Mouse (Mus musculus) hindbrain, embryonic 11.5 days (tissue): ENCODE results near the gene Kpna6. TPM values are rescaled to one million over a fixed set of nuclear protein-coding genes. Genes with fewer than 3 reads are reported as not detected.

Experiments used
- ATAC-seq: fragments of 200-750 bp; cut with Nextera tagmentation; 2 replicates; pipeline ENCODE4 v1.8.0; 2017; ENCODE audit warnings: mild to moderate bottlenecking, moderate TSS enrichment, moderate library complexity; ENCODE audit not compliant: low FRiP score
- DNase-seq: peaks from one replicate; pipeline ENCODE4 v3.0.0-alpha.2; 2015; ENCODE audit warnings: low spot score
- H3K27ac ChIP-seq: fragments of 300-500 bp; sonication (generic); 2 replicates; pipeline ENCODE4 v1.5.1; 2014; ENCODE audit warnings: mild to moderate bottlenecking, low read depth, low read length
- H3K27me3 ChIP-seq: fragments of 300-500 bp; sonication (generic); 2 replicates; pipeline ENCODE4 v1.6.1; 2014; ENCODE audit warnings: mild to moderate bottlenecking, low read length, moderate library complexity, mixed read lengths; ENCODE audit not compliant: control insufficient read depth, insufficient read depth
- H3K36me3 ChIP-seq: fragments of 300-500 bp; sonication (generic); 2 replicates; pipeline ENCODE4 v1.6.1; 2014; ENCODE audit warnings: mild to moderate bottlenecking, low read length, moderate library complexity, mixed read lengths; ENCODE audit not compliant: control insufficient read depth, insufficient read depth
- H3K4me1 ChIP-seq: fragments of 300-500 bp; sonication (generic); replicated peaks from 2 replicates; pipeline ENCODE4 v1.6.1; 2014; ENCODE audit warnings: low read length, mixed read lengths; ENCODE audit not compliant: control insufficient read depth, insufficient read depth
- H3K4me2 ChIP-seq: fragments of 300-500 bp; sonication (generic); replicated peaks from 2 replicates; pipeline ENCODE4 v1.6.1; 2014; ENCODE audit warnings: mild to moderate bottlenecking, low read depth, low read length
- H3K4me3 ChIP-seq: fragments of 300-500 bp; sonication (generic); 2 replicates; pipeline ENCODE4 v1.5.1; 2014; ENCODE audit warnings: low read depth, low read length
- H3K9ac ChIP-seq: fragments of 300-500 bp; sonication (generic); 2 replicates; pipeline ENCODE4 v1.6.1; 2014; ENCODE audit warnings: low read depth, low read length
- H3K9me3 ChIP-seq: fragments of 300-500 bp; sonication (generic); 2 replicates; pipeline ENCODE4 v1.6.1; 2016; ENCODE audit warnings: low read length; ENCODE audit not compliant: control insufficient read depth
- WGBS: fragments of 180-500 bp; shearing (Covaris S2); extraction: QIAGEN DNeasy Blood & Tissue Kit; methylation state at CpG from one replicate; pipeline ENCODE4 v1.1.7; 2014; 5-methylcytosine and 5-hydroxymethylcytosine counted together
- polyA plus RNA-seq: library from polyadenylated mRNA; unstranded; fragments of >200 nt; fragmentation: Nextera tagmentation; extraction: Ambion mirVana; gene quantifications from 2 replicates; pipeline ENCODE4 v1.2.1, GENCODE M21; 2014

Kpna6 gene
- polyA plus RNA-seq, 1 experiment from 2014 or later = 13.9 TPM

DNA sequence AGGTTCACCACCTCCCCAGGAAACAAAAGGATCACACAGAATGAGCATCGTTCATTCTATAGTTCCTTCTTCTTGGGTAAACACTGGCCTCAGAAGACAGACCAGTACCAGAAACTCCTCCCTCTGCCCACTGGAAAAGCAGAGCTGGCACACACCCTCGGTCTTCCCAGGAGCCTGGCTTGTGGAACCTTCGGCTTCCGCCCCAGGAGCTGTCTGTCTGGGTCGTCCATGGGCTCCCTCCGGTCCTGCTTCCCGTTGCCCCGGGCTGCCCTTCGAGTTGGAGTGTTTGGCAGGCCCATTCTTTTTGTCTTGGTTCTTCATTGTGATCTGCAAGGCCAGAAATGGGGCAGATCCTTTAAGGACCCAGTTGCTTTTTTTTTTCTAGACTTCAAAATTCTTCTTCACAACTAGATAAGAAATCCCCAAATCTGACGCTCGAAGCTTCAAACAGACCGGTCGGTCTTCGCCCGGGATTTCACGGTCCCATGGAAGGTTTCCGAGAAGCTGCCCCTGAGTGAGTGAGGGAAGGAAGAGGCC lies 32.4 kb downstream of the Kpna6 start:
- Histone ChIP-seq H3K9me3 (no peaks in the 10 kb centered on the region), H3K27ac (peak overlapping the region; percentile 89), H3K4me1 (no peaks in the 10 kb centered on the region; the same call in 1 of the 2 replicates), H3K36me3 (peaks cover 5% of the 10 kb centered on the region; the same call in 1 of the 2 replicates), H3K27me3 (no peaks in the 10 kb centered on the region), H3K4me2 (peak overlapping the region; percentile 95), H3K4me3 (peak overlapping the region; percentile 65), H3K9ac (peak overlapping the region; percentile 86)
- 9% methylated on average over 17 of the region's 17 CpGs for WGBS
- ATAC-seq = no peak
- no peak for DNase-seq

- no peak overlapping the region for H3K27ac ChIP-seq
- H3K4me2 ChIP-seq = peak overlapping the region; percentile 95
- no peaks in the 10 kb centered on the region for H3K9me3 ChIP-seq
- peak overlapping the region; percentile 65; the same call in 1 of the 2 replicates for H3K4me3 ChIP-seq
- no peaks in the 10 kb centered on the region; the same call in 1 of the 2 replicates for H3K4me1 ChIP-seq
- H3K9ac ChIP-seq = peak overlapping the region; percentile 4; the same call in 1 of the 2 replicates
- H3K36me3 ChIP-seq = peaks cover 2% of the 10 kb centered on the region
- 90% methylated on average over 15 of the region's 15 CpGs for WGBS
- no peaks in the 10 kb centered on the region for H3K27me3 ChIP-seq
- DNase-seq (no peak), ATAC-seq (no peak)
Measured at GRCm38 (mm10) chr4:129639221-129639620, 33.3 kb downstream of the Kpna6 start.

GRCm38 (mm10) chr4:129633852-129634251 lies 38.7 kb downstream of the Kpna6 start:
- ATAC-seq (no peak), DNase-seq (no peak)
- Histone ChIP-seq H3K27ac (no peak overlapping the region), H3K36me3 (peaks cover 31% of the 10 kb centered on the region), H3K27me3 (no peaks in the 10 kb centered on the region), H3K4me1 (no peaks in the 10 kb centered on the region), H3K4me2 (no peak overlapping the region), H3K9me3 (no peaks in the 10 kb centered on the region), H3K4me3 (no peak overlapping the region), H3K9ac (no peak overlapping the region)
- WGBS = 95% methylated on average over 6 of the region's 6 CpGs

GRCm38 (mm10) chr4:129631867-129632266 lies 40.7 kb downstream of the Kpna6 start:
- ATAC-seq = no peak
- Histone ChIP-seq H3K27ac (no peak overlapping the region), H3K27me3 (no peaks in the 10 kb centered on the region), H3K4me3 (no peak overlapping the region), H3K4me1 (no peaks in the 10 kb centered on the region), H3K9me3 (no peaks in the 10 kb centered on the region), H3K36me3 (peaks cover 40% of the 10 kb centered on the region), H3K4me2 (no peak overlapping the region), H3K9ac (no peak overlapping the region)
- WGBS = 96% methylated on average over 12 of the region's 12 CpGs
- no peak for DNase-seq

DNA sequence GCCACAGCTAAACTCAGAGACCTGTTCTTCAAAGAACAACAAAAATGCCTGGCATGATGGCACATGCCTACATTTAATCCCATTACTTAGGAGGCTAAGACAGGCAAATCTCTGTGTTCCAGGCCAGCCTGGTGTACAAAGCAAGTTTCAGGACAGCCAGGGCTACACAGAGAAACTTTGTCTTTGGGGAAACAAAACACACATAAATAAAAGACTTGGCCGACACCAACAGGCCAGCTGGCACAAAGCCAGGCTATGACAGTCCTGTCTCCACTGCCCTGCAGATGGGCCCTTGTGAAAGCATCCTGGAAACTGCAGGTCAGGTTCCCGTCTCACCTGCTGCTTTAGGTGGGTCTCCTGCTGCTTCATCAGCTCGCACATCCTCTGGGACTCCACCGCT lies 41.6 kb downstream of the Kpna6 start:
- Histone ChIP-seq H3K27me3 (no peaks in the 10 kb centered on the region), H3K4me3 (no peak overlapping the region), H3K9ac (no peak overlapping the region), H3K27ac (no peak overlapping the region), H3K4me2 (no peak overlapping the region), H3K4me1 (no peaks in the 10 kb centered on the region), H3K9me3 (no peaks in the 10 kb centered on the region), H3K36me3 (peaks cover 38% of the 10 kb centered on the region)
- WGBS = 92% methylated on average over 4 of the region's 4 CpGs
- ATAC-seq (no peak), DNase-seq (no peak)

DNA sequence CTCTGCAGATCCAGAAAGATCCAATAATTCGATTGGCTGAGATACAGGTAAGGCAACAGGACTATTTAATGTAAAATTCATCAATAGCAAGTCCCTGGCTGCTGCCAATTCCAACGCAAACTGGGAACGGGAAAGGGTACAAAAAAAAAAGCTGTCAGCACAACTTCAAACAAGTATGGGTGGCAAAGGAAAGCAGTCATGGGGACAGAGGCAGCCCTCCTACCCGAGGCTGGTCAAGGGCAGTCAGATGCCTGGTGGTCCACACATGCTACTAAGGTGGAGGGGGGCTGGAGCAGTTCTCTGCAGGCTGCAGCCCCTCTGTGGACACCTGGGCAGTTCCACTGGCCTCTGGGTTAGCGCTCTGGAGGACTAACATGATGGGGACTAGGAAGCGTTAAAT lies 46.5 kb downstream of the Kpna6 start:
- no peak overlapping the region for H3K4me2 ChIP-seq
- no peak overlapping the region for H3K27ac ChIP-seq
- H3K36me3 ChIP-seq = peaks cover 22% of the 10 kb centered on the region
- no peak overlapping the region for H3K4me3 ChIP-seq
- H3K9ac ChIP-seq = no peak overlapping the region
- H3K27me3 ChIP-seq = no peaks in the 10 kb centered on the region
- 77% methylated on average over 6 of the region's 6 CpGs for WGBS
- ATAC-seq (no peak), DNase-seq (no peak)
- H3K9me3 ChIP-seq = no peaks in the 10 kb centered on the region
- peaks cover 12% of the 10 kb centered on the region for H3K4me1 ChIP-seq

GRCm38 (mm10) chr4:129625496-129625895 lies 47.1 kb downstream of the Kpna6 start:
- WGBS = 33% methylated on average over 4 of the region's 4 CpGs
- DNase-seq (no peak), ATAC-seq (no peak)
- Histone ChIP-seq H3K4me2 (0 out of 2 replicates have a peak overlapping the region, but pooled peaks have one; percentile 71), H3K4me3 (no peak overlapping the region), H3K27me3 (no peaks in the 10 kb centered on the region), H3K36me3 (peaks cover 17% of the 10 kb centered on the region), H3K9me3 (no peaks in the 10 kb centered on the region), H3K4me1 (peaks cover 12% of the 10 kb centered on the region), H3K9ac (no peak overlapping the region), H3K27ac (no peak overlapping the region)

- Histone ChIP-seq H3K27me3 (no peaks in the 10 kb centered on the region), H3K4me2 (peak overlapping the region; percentile 71), H3K4me3 (peak overlapping the region; percentile 58; the same call in 1 of the 2 replicates), H3K27ac (peak overlapping the region; percentile 82), H3K9ac (peak overlapping the region; percentile 16), H3K36me3 (peaks cover 16% of the 10 kb centered on the region), H3K4me1 (peaks cover 12% of the 10 kb centered on the region), H3K9me3 (no peaks in the 10 kb centered on the region)
- peak; percentile 79 for DNase-seq
- WGBS = 2% methylated on average over 6 of the region's 6 CpGs
- ATAC-seq = peak; percentile 6; the same call in 1 of the 2 replicates
Measured at GRCm38 (mm10) chr4:129625029-129625370, 47.6 kb downstream of the Kpna6 start.

DNA sequence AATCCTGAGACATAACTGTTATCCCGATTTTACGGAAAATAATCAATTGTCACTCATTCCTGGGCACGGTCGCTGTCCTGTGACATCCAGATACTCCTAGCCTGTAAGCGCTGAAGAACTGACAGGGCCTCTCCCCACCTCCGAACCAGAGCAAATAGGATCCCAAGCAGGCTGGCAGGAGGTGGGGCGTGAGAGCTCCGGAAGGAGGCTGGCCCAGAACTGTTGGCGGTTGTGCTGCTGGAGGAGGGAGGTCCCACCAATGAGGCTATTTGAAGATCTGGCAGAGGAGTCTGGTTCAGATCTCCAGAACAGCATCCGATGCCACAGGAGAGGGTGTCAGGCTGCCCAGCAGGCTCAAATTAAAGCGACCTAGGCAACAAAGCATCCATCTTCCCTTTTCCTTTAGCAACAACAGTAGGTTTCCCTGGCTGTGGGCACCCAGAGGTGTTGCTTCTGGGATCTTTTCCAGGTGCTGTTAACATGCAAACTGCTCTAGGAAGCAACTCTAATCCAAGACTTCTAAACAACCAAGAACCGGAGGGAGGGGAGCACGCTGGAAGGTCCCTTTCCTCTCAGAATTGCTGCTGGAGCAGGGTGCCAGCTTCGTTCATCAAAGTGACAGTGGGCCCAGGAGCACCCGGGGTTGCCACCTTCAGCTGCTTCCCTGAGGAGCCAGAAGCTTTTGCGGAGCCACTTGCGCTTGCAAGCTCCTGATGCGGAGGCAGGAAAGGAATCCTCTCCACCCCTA lies 48.1 kb downstream of the Kpna6 start:
- 1% methylated on average over 18 of the region's 18 CpGs for WGBS
- Histone ChIP-seq H3K4me1 (peaks cover 12% of the 10 kb centered on the region), H3K27ac (peak overlapping the region; percentile 82), H3K36me3 (peaks cover 14% of the 10 kb centered on the region), H3K4me2 (peak overlapping the region; percentile 71), H3K4me3 (peak overlapping the region; percentile 58), H3K9ac (peak overlapping the region; percentile 66), H3K27me3 (no peaks in the 10 kb centered on the region), H3K9me3 (no peaks in the 10 kb centered on the region)
- ATAC-seq (peak; percentile 87), DNase-seq (peak; percentile 76)
